Comparison of ENCODE assay signal across 20 mouse cellular contexts in genomic region chr8:24381666-24382253, GRCm38 (mm10).
DNase-seq lines count a peak whose midpoint lies in the region; ATAC-seq and TF ChIP-seq lines count a peak whose summit lies in the region.
"Had no signal": no experiment of that assay in that cellular context is flagged by ENCODE, and none has a peak within 500 bp of the region (broad histone marks: within the 10 kb centered on the region; RNA-seq: fewer than 3 reads in every experiment).

No protein-coding gene starts in this region.

- no peaks in the 10 kb centered on the region for H3K27me3 ChIP-seq in embryonic facial prominence, embryonic 14.5 days (replicated peaks; ENCODE audit: control insufficient read depth, insufficient read depth, low read length)
- H3K27me3 ChIP-seq in embryonic facial prominence, embryonic 10.5 days (replicated peaks; ENCODE audit: low read depth, poor library complexity, severe bottlenecking), result no peaks in the 10 kb centered on the region
- no peaks in the 10 kb centered on the region for H3K27me3 ChIP-seq in midbrain, postnatal 0 days (ENCODE audit: insufficient read depth, low read length)
- H3K27me3 ChIP-seq in midbrain, embryonic 15.5 days (replicated peaks), result no peaks in the 10 kb centered on the region
- H3K27me3 ChIP-seq: embryonic facial prominence, embryonic 13.5 days; heart, embryonic 13.5 days; hindbrain, embryonic 15.5 days had no signal

- peaks cover 5% of the 10 kb centered on the region; the same call in 1 of the 2 replicates for H3K4me1 ChIP-seq in embryonic facial prominence, embryonic 14.5 days (ENCODE audit: control insufficient read depth, insufficient read depth, low read length)
- H3K4me1 ChIP-seq in embryonic facial prominence, embryonic 10.5 days, result peaks cover 21% of the 10 kb centered on the region
- no peaks in the 10 kb centered on the region for H3K4me1 ChIP-seq in midbrain, postnatal 0 days (ENCODE audit: insufficient read depth, low read length)
- no peaks in the 10 kb centered on the region for H3K4me1 ChIP-seq in midbrain, embryonic 15.5 days
- H3K4me1 ChIP-seq: forebrain, embryonic 10.5 days; hindbrain, embryonic 15.5 days had no signal

- DNase-seq in embryonic facial prominence, embryonic 14.5 days (ENCODE audit: low spot score), result peak; percentile 66
- no peak for DNase-seq in embryonic facial prominence, embryonic 10.5 days (ENCODE audit: low spot score)
- peak; percentile 9 for DNase-seq in midbrain, postnatal 0 days (ENCODE audit: low spot score)
- DNase-seq in forelimb bud, embryonic 11.5 days (ENCODE audit: low read depth, low spot score), result peak; percentile 28
- no peak for DNase-seq in layer of hippocampus, adult 2 months (ENCODE audit: low spot score in 2 of 2)
- DNase-seq in gastrocnemius, adult 2 months, result no peak
- DNase-seq: adrenal gland, postnatal 10 days; B cell, adult 2 months; cerebellum, adult 11 months; cerebellum, adult 9-10 months; cerebellum, postnatal 25 days; gastrocnemius, postnatal 10 days; heart, postnatal 36 days had no signal

- WGBS in embryonic facial prominence, embryonic 14.5 days, result 52% methylated on average over 3 of the region's 3 CpGs
- WGBS in embryonic facial prominence, embryonic 10.5 days, result 75% methylated on average over 3 of the region's 3 CpGs
- 89% methylated on average over 3 of the region's 3 CpGs for WGBS in midbrain, postnatal 0 days
- WGBS in midbrain, embryonic 15.5 days, result 84% methylated on average over 3 of the region's 3 CpGs

- H3K4me3 ChIP-seq in embryonic facial prominence, embryonic 14.5 days (ENCODE audit: low read depth, low read length), result no peak overlapping the region
- H3K4me3 ChIP-seq in embryonic facial prominence, embryonic 10.5 days, result no peak overlapping the region
- H3K4me3 ChIP-seq in midbrain, postnatal 0 days (ENCODE audit: low read depth, low read length), result no peak overlapping the region
- H3K4me3 ChIP-seq in midbrain, embryonic 15.5 days, result no peak overlapping the region
- H3K4me3 ChIP-seq in layer of hippocampus, adult 2 months, result no peak overlapping the region
- no peak overlapping the region for H3K4me3 ChIP-seq in gastrocnemius, adult 2 months
- H3K4me3 ChIP-seq: embryonic facial prominence, embryonic 13.5 days; erythroblast, embryonic 14.5 days; forebrain, embryonic 10.5 days; heart, embryonic 13.5 days; hindbrain, embryonic 15.5 days had no signal

- no peak for TF ChIP-seq CTCF in midbrain, postnatal 0 days (IDR thresholded peaks at IDR 0.05)
- TF ChIP-seq CTCF in layer of hippocampus, adult 2 months (conservative IDR thresholded peaks at IDR 0.05), result no peak
- TF ChIP-seq CTCF in gastrocnemius, adult 2 months (IDR thresholded peaks at IDR 0.05), result no peak

- H3K4me2 ChIP-seq in embryonic facial prominence, embryonic 14.5 days (ENCODE audit: low read depth, low read length), result no peak overlapping the region
- no peak overlapping the region for H3K4me2 ChIP-seq in midbrain, postnatal 0 days (ENCODE audit: low read depth, low read length, poor library complexity, severe bottlenecking)
- no peak overlapping the region for H3K4me2 ChIP-seq in midbrain, embryonic 15.5 days
- H3K4me2 ChIP-seq: embryonic facial prominence, embryonic 13.5 days; heart, embryonic 13.5 days; hindbrain, embryonic 15.5 days had no signal

- no peak overlapping the region for H3K9ac ChIP-seq in embryonic facial prominence, embryonic 14.5 days (ENCODE audit: low read depth, low read length)
- H3K9ac ChIP-seq in midbrain, postnatal 0 days (replicated peaks; ENCODE audit: low read length, poor library complexity, severe bottlenecking), result no peak overlapping the region
- no peak overlapping the region for H3K9ac ChIP-seq in midbrain, embryonic 15.5 days
- H3K9ac ChIP-seq: embryonic facial prominence, embryonic 13.5 days; heart, embryonic 13.5 days; hindbrain, embryonic 15.5 days had no signal

- no peak overlapping the region for H3K27ac ChIP-seq in embryonic facial prominence, embryonic 14.5 days (replicated peaks; ENCODE audit: low read depth, low read length)
- H3K27ac ChIP-seq in embryonic facial prominence, embryonic 10.5 days (replicated peaks), result no peak overlapping the region
- H3K27ac ChIP-seq in midbrain, postnatal 0 days (ENCODE audit: low read depth, low read length), result no peak overlapping the region
- H3K27ac ChIP-seq in midbrain, embryonic 15.5 days, result no peak overlapping the region
- no peak overlapping the region for H3K27ac ChIP-seq in layer of hippocampus, adult 2 months
- no peak overlapping the region for H3K27ac ChIP-seq in gastrocnemius, adult 2 months
- H3K27ac ChIP-seq: embryonic facial prominence, embryonic 13.5 days; forebrain, embryonic 10.5 days; heart, embryonic 13.5 days; hindbrain, embryonic 15.5 days had no signal

- no peaks in the 10 kb centered on the region for H3K36me3 ChIP-seq in embryonic facial prominence, embryonic 14.5 days (ENCODE audit: control insufficient read depth, insufficient read depth, low read length)
- no peaks in the 10 kb centered on the region for H3K36me3 ChIP-seq in embryonic facial prominence, embryonic 10.5 days (replicated peaks)
- no peaks in the 10 kb centered on the region for H3K36me3 ChIP-seq in midbrain, postnatal 0 days (ENCODE audit: insufficient read depth, low read length)
- H3K36me3 ChIP-seq in midbrain, embryonic 15.5 days (replicated peaks), result no peaks in the 10 kb centered on the region
- H3K36me3 ChIP-seq: embryonic facial prominence, embryonic 13.5 days; forebrain, embryonic 10.5 days; heart, embryonic 13.5 days; hindbrain, embryonic 15.5 days had no signal

- intact Hi-C loops in gastrocnemius, adult 2 months (cut with DNase I), result no loop called here

- ATAC-seq in embryonic facial prominence, embryonic 14.5 days (ENCODE audit: low read depth), result no peak
- no peak for ATAC-seq in midbrain, postnatal 0 days (ENCODE audit: low FRiP score)
- ATAC-seq in midbrain, embryonic 15.5 days (replicated peaks), result no peak
- ATAC-seq: forebrain, embryonic 14.5 days had no signal

- no peaks in the 10 kb centered on the region for H3K9me3 ChIP-seq in embryonic facial prominence, embryonic 14.5 days (ENCODE audit: control insufficient read depth, low read length)
- no peaks in the 10 kb centered on the region for H3K9me3 ChIP-seq in embryonic facial prominence, embryonic 10.5 days
- no peaks in the 10 kb centered on the region for H3K9me3 ChIP-seq in midbrain, postnatal 0 days (ENCODE audit: low read length)
- H3K9me3 ChIP-seq in midbrain, embryonic 15.5 days, result no peaks in the 10 kb centered on the region
- H3K9me3 ChIP-seq: embryonic facial prominence, embryonic 13.5 days; forebrain, embryonic 10.5 days; heart, embryonic 13.5 days; hindbrain, embryonic 15.5 days had no signal

Comparison
In these comparisons a context has a peak if more than half of its experiments do, and no peak if none do; other contexts are left out.
1. DNase-seq: peak in embryonic facial prominence, embryonic 14.5 days (single experiment), midbrain, postnatal 0 days (single experiment) and forelimb bud, embryonic 11.5 days (single experiment); none in embryonic facial prominence, embryonic 10.5 days (single experiment), layer of hippocampus, adult 2 months (0 of 2) and gastrocnemius, adult 2 months (single experiment).